ENCODE assay signal across 8 mouse cellular contexts in genomic region chr15:97907202-97907601, GRCm38 (mm10). TPM values are rescaled to one million over a fixed set of nuclear protein-coding genes. Genes with fewer than 3 reads are reported as not detected.
DNase-seq lines count a peak whose midpoint lies in the region; ATAC-seq and TF ChIP-seq lines count a peak whose summit lies in the region.

No protein-coding gene starts in this region.

- H3K27ac ChIP-seq in heart, embryonic 14.5 days (replicated peaks in 1 of 2; ENCODE audit: control insufficient read depth in 1 of 2, insufficient read depth in 1 of 2, low read depth in 2 of 2, low read length in 2 of 2), result no peak overlapping the region
- H3K27ac ChIP-seq in MEL (ENCODE audit: control insufficient read depth, low read depth, low read length) (no peak overlapping the region), macrophage (no peak overlapping the region)

- H3K4me2 ChIP-seq in heart, embryonic 14.5 days (ENCODE audit: low read length), result peak overlapping the region; percentile 87

- no peak for ATAC-seq in heart, embryonic 14.5 days (ENCODE audit: insufficient number of reproducible peaks, insufficient read depth, low FRiP score, low read depth)
- peak; percentile 25 for ATAC-seq in inflammation-experienced regulatory T-cells, adult 6 months
- ATAC-seq in monocyte, adult 5-6 weeks (replicated peaks; ENCODE audit: insufficient number of reproducible peaks, low FRiP score, low TSS enrichment, poor library complexity, severe bottlenecking), result no peak; the same call in 1 of the 2 replicates

- TF ChIP-seq EP300 in MEL (IDR thresholded peaks at IDR 0.05; ENCODE audit: low read depth in 1 of 2, low read length in 2 of 2), result peak; percentile 34 to 67; a peak in 2 of 4 replicates

- no peaks in the 10 kb centered on the region for H3K36me3 ChIP-seq in heart, embryonic 14.5 days (ENCODE audit: control insufficient read depth, insufficient read depth, low read length)
- H3K36me3 ChIP-seq in MEL (ENCODE audit: control insufficient read depth in 1 of 2, insufficient read depth in 2 of 2, low read length in 2 of 2) (0 out of 4 replicates have a peak, but pooled peaks cover 0 to 2% of the 10 kb centered on the region in 2 experiments), macrophage (ENCODE audit: inconsistent target) (no peaks in the 10 kb centered on the region)

- WGBS in heart, embryonic 14.5 days, result 47% methylated on average over 5 of the region's 5 CpGs
- 3% methylated on average over 5 of the region's 5 CpGs for WGBS in macrophage (ENCODE audit: missing documents)

- H3K27me3 ChIP-seq in heart, embryonic 14.5 days (ENCODE audit: control insufficient read depth, insufficient read depth, low read length), result peaks cover 50% of the 10 kb centered on the region
- H3K27me3 ChIP-seq in MEL (ENCODE audit: control insufficient read depth in 1 of 2, insufficient read depth in 2 of 2, low read length in 2 of 2), result peaks cover 11 to 22% of the 10 kb centered on the region in 2 experiments

- peak overlapping the region; percentile 62; the same call in 1 of the 2 replicates for H3K9ac ChIP-seq in heart, embryonic 14.5 days (ENCODE audit: low read length)
- H3K9ac ChIP-seq in MEL (ENCODE audit: control insufficient read depth, low read depth, low read length, poor library complexity, severe bottlenecking), result peak overlapping the region; percentile 41

- TF ChIP-seq POLR2A in MEL (IDR thresholded peaks at IDR 0.05; ENCODE audit: control insufficient read depth in 1 of 2, insufficient read depth in 1 of 2, low read depth in 1 of 2, low read length in 2 of 2, poor library complexity in 1 of 2), result no peak; a peak in 1 of 4 replicates

- H3K9me3 ChIP-seq in heart, embryonic 14.5 days (ENCODE audit: control insufficient read depth, low read length), result no peaks in the 10 kb centered on the region
- H3K9me3 ChIP-seq in MEL (replicated peaks; ENCODE audit: insufficient read depth, low read length), result no peaks in the 10 kb centered on the region

- TF ChIP-seq CTCF in MEL (IDR thresholded peaks at IDR 0.05 in 2 of 3, conservative IDR thresholded peaks at IDR 0.05 in 1 of 3; ENCODE audit: control insufficient read depth in 1 of 3, insufficient read depth in 1 of 3, low read depth in 2 of 3, low read length in 3 of 3, poor library complexity in 1 of 3, severe bottlenecking in 1 of 3), result no peak

- peak overlapping the region; percentile 48 to 62; a peak in 2 of 4 replicates for H3K4me3 ChIP-seq in heart, embryonic 14.5 days (ENCODE audit: control insufficient read depth in 1 of 2, insufficient read depth in 1 of 2, low read depth in 1 of 2, low read length in 2 of 2)
- H3K4me3 ChIP-seq in MEL (ENCODE audit: control insufficient read depth in 1 of 2, insufficient read depth in 1 of 2, low read depth in 2 of 2, low read length in 2 of 2) (peak overlapping the region; percentile 59 to 91), macrophage (ENCODE audit: inconsistent target) (peak overlapping the region; percentile 40)

- H3K4me1 ChIP-seq in heart, embryonic 14.5 days (ENCODE audit: control insufficient read depth in 2 of 2, insufficient read depth in 2 of 2, low read length in 2 of 2), result peaks cover 16 to 21% of the 10 kb centered on the region in 2 experiments
- peaks cover 0 to 10% of the 10 kb centered on the region in 2 experiments; a peak in 2 of 4 replicates for H3K4me1 ChIP-seq in MEL (ENCODE audit: control insufficient read depth in 1 of 2, insufficient read depth in 2 of 2, low read length in 2 of 2)

- no peak for TF ChIP-seq RAD21 in MEL (IDR thresholded peaks at IDR 0.05; ENCODE audit: low read depth, low read length)

- H3K79me2 ChIP-seq in MEL (ENCODE audit: control insufficient read depth, insufficient read depth, low read length, poor library complexity) (no peaks in the 10 kb centered on the region), macrophage (ENCODE audit: inconsistent target) (no peaks in the 10 kb centered on the region)

- no peak for DNase-seq in heart, adult 9 months (ENCODE audit: low spot score in 2 of 2)
- DNase-seq in MEL (ENCODE audit: low read depth, low spot score), result peak; percentile 91
- no peak for DNase-seq in spleen, postnatal 14 days (ENCODE audit: low spot score in 2 of 2)
- no peak for DNase-seq in left cerebral cortex, adult 18-20 months (ENCODE audit: low spot score in 2 of 2)

TF ChIP-seq in MEL, 35 proteins besides CTCF, POLR2A, EP300 and RAD21:
- TF ChIP-seq MYC (IDR thresholded peaks at IDR 0.05; ENCODE audit: low read depth, low read length) (no peak), ELF1 (IDR thresholded peaks at IDR 0.05; ENCODE audit: low read depth, low read length) (0 out of 2 replicates have a peak, but pooled peaks have one; percentile 30), JUND (IDR thresholded peaks at IDR 0.05; ENCODE audit: low read depth, low read length) (0 out of 2 replicates have a peak, but pooled peaks have one; percentile 61), ZKSCAN1 (IDR thresholded peaks at IDR 0.05; ENCODE audit: low read depth, low read length) (no peak), NELFE (IDR thresholded peaks at IDR 0.05; ENCODE audit: low read depth, low read length) (no peak)

RNA-seq across cellular contexts. Expression of gene Vdr, which starts 3.2 kb away (rescaled TPM):
- 0.81 and 0.97 TPM in 2 replicates for polyA plus RNA-seq in heart, embryonic 14.5 days (2014; fragmentation: Nextera tagmentation; extraction: Ambion mirVana)
- 0.54 and 0.69 TPM in 2 replicates for total RNA-seq in MEL (2012; rRNA removed)
- 1 to 10 TPM in 1 of 2 experiments, not detected in 1; 1.9 TPM for polyA plus RNA-seq in MEL (2012; ENCODE audit: insufficient read depth in 1 of 2, insufficient read length in 2 of 2, low read depth in 1 of 2, low replicate concordance in 2 of 2, missing spikeins in 1 of 2)
- polyA plus RNA-seq in inflammation-experienced regulatory T-cells, adult 6 months (2017; shearing (Covaris generic)), result 1 to 10 TPM in 2 of 3 experiments, under 1 TPM in 1; 0.16 to 2.8 (median 2.1) TPM
- 1 to 10 TPM in 1 of 26 experiments, under 1 TPM in 5, not detected in 20; 0.13 to 2.0 (median 0.55) TPM for total RNA-seq in macrophage (2018; cell fraction: chromatin; rRNA removed)
- total RNA-seq in macrophage (2018; cell fraction: cytosol; rRNA removed), result under 1 TPM in 19 of 26 experiments, not detected in 7; 0.03 to 0.36 (median 0.13) TPM
- 1 to 10 TPM in 2 of 26 experiments, under 1 TPM in 9, not detected in 15; 0.06 to 2.2 (median 0.28) TPM for total RNA-seq in macrophage (2018; cell fraction: nucleus; rRNA removed)
- 0.11 to 0.61 TPM (median 0.16 TPM) in 3 replicates for polyA plus RNA-seq in macrophage (2018)
- total RNA-seq in monocyte, adult 5-6 weeks (2017), result 1.3 to 2.5 TPM in 2 of 3 replicates, not detected in the other
- total RNA-seq in left cerebral cortex, adult 18-20 months (2021), result 1 to 10 TPM in 1 of 2 experiments, under 1 TPM in 1; 0.75 to 2.3 TPM

RNA-seq across cellular contexts. Expression of gene Tmem106c, which starts 56.8 kb away (rescaled TPM):
- 38.1 and 40.6 TPM in 2 replicates for polyA plus RNA-seq in heart, embryonic 14.5 days (2014; fragmentation: Nextera tagmentation; extraction: Ambion mirVana)
- total RNA-seq in MEL (2012; rRNA removed), result 54.3 and 57.9 TPM in 2 replicates
- polyA plus RNA-seq in MEL (2012; ENCODE audit: insufficient read depth in 1 of 2, insufficient read length in 2 of 2, low read depth in 1 of 2, low replicate concordance in 2 of 2, missing spikeins in 1 of 2) (100 to 1,000 TPM in 1 of 2 experiments, not detected in 1; 121 TPM), macrophage (2018) (43.3 to 54.3 TPM (median 47.9 TPM) in 3 replicates)
- 10 to 100 TPM; 18.8 to 32.3 (median 28.5) TPM for polyA plus RNA-seq in inflammation-experienced regulatory T-cells, adult 6 months (2017; shearing (Covaris generic))
- 10 to 100 TPM in 16 of 26 experiments, 1 to 10 TPM in 10; 4.2 to 43.0 (median 16.8) TPM for total RNA-seq in macrophage (2018; cell fraction: chromatin; rRNA removed)
- total RNA-seq in macrophage (2018; cell fraction: cytosol; rRNA removed), result 10 to 100 TPM; 24.4 to 49.6 (median 37.5) TPM
- total RNA-seq in macrophage (2018; cell fraction: nucleus; rRNA removed), result 10 to 100 TPM in 25 of 26 experiments, 1 to 10 TPM in 1; 9.6 to 67.6 (median 19.3) TPM
- total RNA-seq in monocyte, adult 5-6 weeks (2017), result 4.1 to 9.3 TPM (median 4.1 TPM) in 3 replicates
- total RNA-seq in left cerebral cortex, adult 18-20 months (2021), result 10 to 100 TPM; 33.2 to 34.9 TPM
